Mouse (Mus musculus): ENCODE results near the gene Dlgap4. TPM values are rescaled to one million over a fixed set of nuclear protein-coding genes. Genes with fewer than 3 reads are reported as not detected.

Dlgap4 gene
- polyA plus RNA-seq, 1 experiment from 2014 or later = 98.3 TPM

DNA sequence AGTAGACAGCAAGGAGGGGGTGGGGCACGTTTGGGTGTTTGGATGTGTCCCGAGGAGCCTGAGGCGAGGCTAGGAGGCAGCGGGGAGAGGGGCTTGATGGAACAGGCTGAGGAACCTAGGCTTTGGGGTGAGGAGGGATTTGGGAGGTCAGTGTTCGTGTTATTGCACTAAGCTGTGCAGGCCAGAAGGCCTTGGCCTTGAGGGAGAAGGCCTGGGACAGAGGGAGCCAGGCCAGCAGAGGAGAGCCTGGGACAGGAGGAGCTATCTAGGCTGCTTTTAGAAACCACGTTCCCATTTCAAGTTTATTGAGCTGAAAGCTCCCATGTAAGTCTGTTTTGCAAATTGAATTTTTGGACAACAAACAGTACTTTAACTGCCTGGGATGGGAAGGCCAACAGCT, 46.5 kb downstream of the Dlgap4 start:
- Histone ChIP-seq H3K27me3 (0 out of 2 replicates have a peak, but pooled peaks cover 2% of the 10 kb centered on the region), H3K4me1 (no peaks in the 10 kb centered on the region), H3K4me3 (no peak overlapping the region), H3K4me2 (no peak overlapping the region), H3K27ac (no peak overlapping the region), H3K9ac (no peak overlapping the region), H3K9me3 (no peaks in the 10 kb centered on the region), H3K36me3 (no peaks in the 10 kb centered on the region)
- WGBS = 73% methylated on average over 6 of the region's 6 CpGs
- ATAC-seq (ENCODE audit: insufficient number of reproducible peaks, insufficient read depth, low FRiP score, low TSS enrichment, low read depth) = no peak

DNA sequence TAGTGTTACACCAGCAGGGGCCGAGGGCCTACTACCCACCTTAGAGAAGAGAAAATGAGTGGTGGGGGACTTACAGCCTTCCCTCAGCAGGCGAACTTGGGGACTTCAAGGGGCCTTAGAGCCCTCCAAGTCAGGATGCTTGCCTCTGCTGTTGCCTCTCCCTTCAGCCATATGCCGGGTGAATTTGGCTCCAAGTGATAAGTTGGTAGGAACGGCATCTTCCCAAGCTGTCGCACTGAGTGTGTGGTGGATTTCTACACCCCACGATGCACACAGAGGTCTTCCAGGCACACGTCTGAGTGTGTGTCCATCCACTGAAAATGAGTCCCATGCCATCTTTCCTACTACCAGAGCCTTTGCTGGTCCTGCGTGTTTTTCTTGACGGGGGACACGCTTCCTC, 49.7 kb downstream of the Dlgap4 start:
- Histone ChIP-seq H3K27me3 (no peaks in the 10 kb centered on the region), H3K27ac (no peak overlapping the region), H3K4me1 (peaks cover 5% of the 10 kb centered on the region; the same call in 1 of the 2 replicates), H3K36me3 (no peaks in the 10 kb centered on the region), H3K9me3 (no peaks in the 10 kb centered on the region), H3K4me3 (no peak overlapping the region), H3K4me2 (no peak overlapping the region), H3K9ac (no peak overlapping the region)
- no peak for ATAC-seq (ENCODE audit: insufficient number of reproducible peaks, insufficient read depth, low FRiP score, low TSS enrichment, low read depth)
- whole genome bisulfite sequencing = 82% methylated on average over 10 of the region's 10 CpGs

DNA sequence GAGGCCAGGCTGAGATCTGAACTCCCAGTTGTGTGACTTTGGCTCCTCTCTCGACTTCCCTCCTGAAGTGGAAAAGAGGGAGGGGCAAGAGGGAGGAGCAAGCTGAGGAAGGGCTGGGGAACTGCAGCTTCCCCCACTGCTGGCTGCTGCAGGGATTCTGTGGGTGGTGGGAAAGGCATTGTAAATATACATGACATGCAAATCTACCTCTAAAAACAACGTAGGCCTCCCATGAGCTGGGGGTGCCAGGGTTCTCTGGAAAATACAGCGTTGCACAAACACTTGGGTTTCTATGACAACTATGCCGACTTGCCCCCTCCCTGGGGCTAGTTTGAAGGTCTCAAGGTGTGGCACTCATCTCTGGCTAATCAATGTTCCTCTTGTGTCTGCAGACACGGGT, 50.9 kb downstream of the Dlgap4 start:
- Histone ChIP-seq H3K27me3 (no peaks in the 10 kb centered on the region), H3K36me3 (no peaks in the 10 kb centered on the region), H3K4me2 (no peak overlapping the region), H3K4me1 (peaks cover 5% of the 10 kb centered on the region; the same call in 1 of the 2 replicates), H3K9me3 (no peaks in the 10 kb centered on the region), H3K27ac (no peak overlapping the region; the same call in 1 of the 2 replicates), H3K4me3 (no peak overlapping the region), H3K9ac (no peak overlapping the region)
- WGBS = 15% methylated on average over 5 of the region's 5 CpGs
- ATAC-seq (ENCODE audit: insufficient number of reproducible peaks, insufficient read depth, low FRiP score, low TSS enrichment, low read depth) = no peak

DNA sequence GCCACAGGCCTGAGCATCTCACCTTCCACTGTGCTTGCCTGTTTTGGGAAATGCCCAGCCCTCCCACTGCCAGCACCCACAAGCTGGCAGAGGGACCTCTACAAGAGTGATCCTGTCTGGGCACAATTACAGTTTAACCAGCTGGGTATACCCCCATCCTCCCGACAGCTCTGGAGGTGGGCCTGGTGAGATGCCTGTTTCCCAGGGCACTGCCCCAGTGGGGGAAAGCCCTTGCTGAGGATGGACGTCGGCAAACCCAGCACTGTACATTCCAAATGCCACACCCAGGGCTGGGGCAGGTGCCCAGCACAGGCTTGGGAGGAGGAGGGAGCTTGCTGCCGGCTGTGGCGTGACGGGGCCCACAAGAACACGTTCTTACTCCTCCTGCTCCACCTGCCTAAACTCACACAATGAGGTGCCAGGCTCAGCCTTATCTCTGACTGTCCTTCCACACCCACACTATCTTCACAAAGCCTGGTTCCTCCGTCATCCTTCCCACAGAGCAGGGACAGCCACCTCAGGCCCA, 51.6 kb downstream of the Dlgap4 start:
- Histone ChIP-seq H3K4me2 (no peak overlapping the region), H3K4me3 (no peak overlapping the region), H3K36me3 (no peaks in the 10 kb centered on the region), H3K9me3 (no peaks in the 10 kb centered on the region), H3K27ac (no peak overlapping the region; the same call in 1 of the 2 replicates), H3K27me3 (no peaks in the 10 kb centered on the region), H3K4me1 (peaks cover 5% of the 10 kb centered on the region; the same call in 1 of the 2 replicates), H3K9ac (no peak overlapping the region)
- ATAC-seq (ENCODE audit: insufficient number of reproducible peaks, insufficient read depth, low FRiP score, low TSS enrichment, low read depth) = no peak
- 77% methylated on average over 8 of the region's 8 CpGs for WGBS

DNA sequence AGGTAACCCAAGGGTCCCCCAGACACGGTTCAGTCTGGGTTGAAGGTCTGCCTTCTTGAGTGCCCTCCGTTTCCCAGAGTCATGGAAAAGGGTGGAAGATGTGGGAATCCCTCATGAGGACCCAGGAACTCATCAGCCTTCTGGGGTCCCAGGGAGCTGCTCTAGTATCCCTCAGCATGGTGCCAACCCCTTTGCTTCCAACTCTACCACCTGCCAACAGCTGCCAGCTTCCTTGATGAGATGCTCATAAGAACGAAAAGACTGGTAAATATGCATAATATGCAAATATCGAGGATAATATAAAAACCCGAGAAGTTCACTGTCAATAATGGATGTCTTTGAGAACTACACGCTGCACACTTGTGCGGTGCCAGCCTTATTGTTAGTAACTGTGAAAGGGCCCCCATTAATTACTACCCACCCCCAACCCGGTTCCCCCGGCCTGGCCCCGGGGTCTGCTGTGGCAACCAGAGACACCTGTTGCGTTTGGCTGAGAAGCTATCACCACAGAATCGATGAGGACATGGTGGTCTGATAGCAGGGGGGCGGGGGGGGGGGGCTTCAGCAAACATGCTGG, 52.2 kb downstream of the Dlgap4 start:
- Histone ChIP-seq H3K4me2 (no peak overlapping the region), H3K9me3 (no peaks in the 10 kb centered on the region), H3K4me1 (peaks cover 5% of the 10 kb centered on the region; the same call in 1 of the 2 replicates), H3K27ac (no peak overlapping the region), H3K4me3 (no peak overlapping the region), H3K27me3 (no peaks in the 10 kb centered on the region), H3K9ac (no peak overlapping the region), H3K36me3 (no peaks in the 10 kb centered on the region)
- ATAC-seq (ENCODE audit: insufficient number of reproducible peaks, insufficient read depth, low FRiP score, low TSS enrichment, low read depth) = no peak
- WGBS = 83% methylated on average over 13 of the region's 13 CpGs

DNA sequence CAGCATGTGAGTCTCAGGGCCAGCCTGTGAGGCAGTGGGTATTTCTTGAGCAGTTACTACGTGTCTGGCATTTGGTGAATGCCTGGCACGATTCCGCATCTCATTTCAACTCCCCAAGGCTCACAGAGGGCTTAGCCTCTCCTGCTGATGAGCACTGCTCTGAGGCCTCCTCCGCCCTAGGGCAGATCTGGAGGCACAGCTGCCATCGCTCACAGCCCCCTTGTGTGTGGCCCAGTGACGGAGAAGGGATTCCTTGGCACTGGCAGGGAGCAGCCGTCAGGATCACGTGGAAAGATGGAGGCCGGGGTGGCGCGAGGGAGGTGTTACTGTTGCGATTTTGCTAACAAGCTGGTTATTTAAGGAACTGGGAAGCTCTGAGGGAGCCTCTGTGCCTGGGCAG, 52.7 kb downstream of the Dlgap4 start:
- ATAC-seq (ENCODE audit: insufficient number of reproducible peaks, insufficient read depth, low FRiP score, low TSS enrichment, low read depth) = no peak; the same call in 1 of the 2 replicates
- no peak overlapping the region for H3K9ac ChIP-seq
- H3K9me3 ChIP-seq = no peaks in the 10 kb centered on the region
- H3K4me2 ChIP-seq = no peak overlapping the region
- WGBS = 24% methylated on average over 12 of the region's 12 CpGs
- no peak overlapping the region for H3K27ac ChIP-seq
- H3K36me3 ChIP-seq = no peaks in the 10 kb centered on the region
- H3K4me3 ChIP-seq = no peak overlapping the region
- peaks cover 5% of the 10 kb centered on the region; the same call in 1 of the 2 replicates for H3K4me1 ChIP-seq
- no peaks in the 10 kb centered on the region for H3K27me3 ChIP-seq

DNA sequence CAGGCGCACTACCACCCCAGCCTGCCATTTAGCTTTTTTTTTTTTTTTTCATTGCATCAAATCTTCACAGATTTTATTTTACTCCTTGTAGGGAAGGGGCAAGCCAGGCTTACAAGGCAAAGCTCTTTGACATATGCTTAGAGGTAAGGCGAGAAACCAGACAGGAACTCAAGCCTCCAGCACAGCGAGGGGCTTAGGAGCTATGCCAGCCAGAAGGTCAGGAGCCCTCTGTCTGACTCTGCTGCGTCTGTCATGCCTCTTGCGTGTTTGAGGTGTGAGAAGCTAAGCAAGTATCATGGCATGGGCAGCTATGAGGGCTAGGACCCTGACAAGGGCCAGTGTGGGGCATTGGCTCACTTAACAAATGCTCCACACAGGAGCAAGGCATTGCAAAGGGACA, 53.8 kb downstream of the Dlgap4 start:
- WGBS = 71% methylated on average over 5 of the region's 5 CpGs
- no peak overlapping the region for H3K4me3 ChIP-seq
- ATAC-seq (ENCODE audit: insufficient number of reproducible peaks, insufficient read depth, low FRiP score, low TSS enrichment, low read depth) = no peak

DNA sequence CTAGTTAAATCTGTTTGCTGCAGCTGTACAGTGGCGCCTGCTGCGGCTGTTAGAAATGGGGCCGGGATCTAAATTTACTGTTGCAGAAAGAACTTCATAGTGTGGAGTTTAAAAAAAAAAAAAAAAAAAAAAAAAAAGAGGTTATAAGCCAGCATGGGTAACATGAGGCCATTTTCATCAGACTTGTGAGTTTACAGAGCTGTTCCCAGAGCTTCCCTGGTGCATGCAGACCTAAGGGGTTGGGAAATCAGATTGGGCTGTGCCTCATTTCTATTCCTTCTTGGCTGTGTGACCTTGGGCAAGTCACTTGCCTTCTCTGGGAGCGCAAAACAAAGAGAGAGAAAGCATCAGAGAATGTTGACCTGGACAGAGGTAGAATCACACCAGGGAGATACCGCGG, 55.1 kb downstream of the Dlgap4 start:
- H3K9me3 ChIP-seq = no peaks in the 10 kb centered on the region
- peaks cover 5% of the 10 kb centered on the region; the same call in 1 of the 2 replicates for H3K4me1 ChIP-seq
- ATAC-seq (ENCODE audit: insufficient number of reproducible peaks, insufficient read depth, low FRiP score, low TSS enrichment, low read depth) = no peak
- H3K9ac ChIP-seq = no peak overlapping the region
- no peaks in the 10 kb centered on the region for H3K36me3 ChIP-seq
- H3K27ac ChIP-seq = no peak overlapping the region
- no peak overlapping the region for H3K4me3 ChIP-seq
- no peaks in the 10 kb centered on the region for H3K27me3 ChIP-seq
- WGBS = 90% methylated on average over 6 of the region's 6 CpGs
- H3K4me2 ChIP-seq = no peak overlapping the region

More for the DNA sequence above, 53.8 kb downstream of the Dlgap4 start:
- Histone ChIP-seq H3K4me1 (peaks cover 5% of the 10 kb centered on the region; the same call in 1 of the 2 replicates), H3K36me3 (no peaks in the 10 kb centered on the region), H3K27ac (no peak overlapping the region), H3K27me3 (no peaks in the 10 kb centered on the region), H3K9ac (no peak overlapping the region), H3K4me2 (no peak overlapping the region), H3K9me3 (no peaks in the 10 kb centered on the region)

DNA sequence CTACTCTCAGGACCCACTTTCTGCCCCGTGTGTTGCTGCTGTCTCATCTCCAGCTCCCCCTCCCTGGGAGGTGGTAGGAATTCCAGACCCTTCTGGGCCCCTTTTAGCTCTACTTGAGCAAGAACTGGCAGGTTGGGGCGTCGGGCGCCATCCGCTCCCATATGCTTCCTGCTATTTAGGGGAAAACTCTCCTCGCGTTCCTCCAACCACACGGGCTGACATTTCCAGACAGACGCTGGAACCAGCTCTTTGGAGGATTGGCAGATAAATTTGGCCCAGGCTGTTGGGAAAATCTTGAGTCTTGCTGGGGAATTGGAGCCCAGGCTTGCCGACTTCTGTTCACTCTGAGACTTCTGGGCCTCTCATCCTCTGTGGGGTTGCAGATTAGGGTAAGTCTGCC, 59.8 kb downstream of the Dlgap4 start:
- Histone ChIP-seq H3K9ac (no peak overlapping the region), H3K9me3 (no peaks in the 10 kb centered on the region), H3K4me1 (no peaks in the 10 kb centered on the region), H3K4me2 (no peak overlapping the region), H3K27ac (no peak overlapping the region), H3K27me3 (no peaks in the 10 kb centered on the region), H3K4me3 (no peak overlapping the region), H3K36me3 (no peaks in the 10 kb centered on the region)
- 72% methylated on average over 10 of the region's 10 CpGs for WGBS
- ATAC-seq (ENCODE audit: insufficient number of reproducible peaks, insufficient read depth, low FRiP score, low TSS enrichment, low read depth) = no peak

DNA sequence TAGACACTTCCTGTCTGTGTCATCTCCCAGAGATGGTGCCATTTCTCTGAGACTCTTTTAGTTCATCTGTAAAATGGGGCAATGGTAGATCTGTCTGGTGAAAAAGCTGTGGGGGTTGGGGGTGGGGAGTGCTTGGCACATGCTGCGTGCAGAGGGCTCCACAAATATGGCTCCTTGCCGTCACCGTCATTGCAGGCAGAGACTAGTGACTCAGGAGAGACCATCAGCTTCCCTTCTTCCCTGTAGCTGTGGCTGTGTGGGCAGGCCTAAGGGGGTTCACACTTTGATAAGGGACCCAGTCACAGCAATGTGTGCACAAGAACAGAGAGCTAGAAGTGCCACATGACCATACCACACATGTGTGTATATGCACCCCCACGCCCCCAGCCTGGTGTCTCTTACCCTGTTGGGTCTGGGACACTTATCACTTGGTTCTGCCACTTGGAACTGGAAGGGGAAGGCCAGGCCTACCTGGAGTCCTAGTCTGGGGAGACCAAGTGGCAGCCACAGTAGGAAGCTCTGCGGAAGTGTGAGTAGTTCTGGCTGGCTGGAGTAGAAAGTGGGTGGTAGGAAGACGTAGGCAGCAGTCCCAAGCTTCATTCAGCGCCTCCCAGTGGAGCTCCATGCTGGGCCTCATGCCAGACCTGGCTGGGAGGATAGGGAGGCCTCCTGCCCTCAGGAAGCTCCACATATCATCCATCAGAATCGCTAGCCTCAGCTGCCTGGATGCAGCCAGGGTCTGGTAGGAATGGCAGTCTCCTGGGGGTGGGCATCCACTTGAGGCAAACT, 60.6 kb downstream of the Dlgap4 start:
- no peak for ATAC-seq (ENCODE audit: insufficient number of reproducible peaks, insufficient read depth, low FRiP score, low TSS enrichment, low read depth)
- WGBS = 73% methylated on average over 8 of the region's 8 CpGs
- H3K9me3 ChIP-seq = no peaks in the 10 kb centered on the region

DNA sequence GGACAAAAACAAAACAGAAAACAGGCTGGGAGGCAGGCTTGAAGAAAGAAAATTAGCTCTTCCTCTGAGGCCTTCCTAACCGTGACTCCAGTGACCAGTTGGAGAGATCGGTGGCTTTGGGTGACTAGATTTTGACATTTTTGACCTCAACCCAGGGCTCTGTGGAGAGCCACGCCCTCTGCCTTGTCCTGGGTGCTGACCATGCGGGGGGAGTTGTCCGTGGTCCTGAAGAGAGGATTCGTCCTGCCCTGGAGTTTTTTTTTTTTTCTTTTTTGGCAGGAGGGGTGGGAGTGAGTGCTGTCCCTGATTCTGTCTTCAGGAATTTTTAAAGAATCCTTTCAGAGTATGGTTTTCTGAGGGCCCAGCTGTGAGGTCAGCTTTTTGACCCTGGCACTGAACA, 63.4 kb downstream of the Dlgap4 start:
- no peak for ATAC-seq (ENCODE audit: insufficient number of reproducible peaks, insufficient read depth, low FRiP score, low TSS enrichment, low read depth)
- no peak overlapping the region for H3K4me2 ChIP-seq
- H3K27ac ChIP-seq = no peak overlapping the region
- no peaks in the 10 kb centered on the region for H3K27me3 ChIP-seq
- 5% methylated on average over 6 of the region's 6 CpGs for WGBS
- no peaks in the 10 kb centered on the region for H3K4me1 ChIP-seq
- no peak overlapping the region for H3K9ac ChIP-seq
- no peaks in the 10 kb centered on the region for H3K9me3 ChIP-seq
- no peak overlapping the region for H3K4me3 ChIP-seq
- H3K36me3 ChIP-seq = no peaks in the 10 kb centered on the region

More for the DNA sequence above, 60.6 kb downstream of the Dlgap4 start:
- Histone ChIP-seq H3K27me3 (no peaks in the 10 kb centered on the region), H3K4me3 (no peak overlapping the region), H3K9ac (no peak overlapping the region), H3K27ac (no peak overlapping the region), H3K36me3 (no peaks in the 10 kb centered on the region), H3K4me2 (no peak overlapping the region), H3K4me1 (no peaks in the 10 kb centered on the region)

DNA sequence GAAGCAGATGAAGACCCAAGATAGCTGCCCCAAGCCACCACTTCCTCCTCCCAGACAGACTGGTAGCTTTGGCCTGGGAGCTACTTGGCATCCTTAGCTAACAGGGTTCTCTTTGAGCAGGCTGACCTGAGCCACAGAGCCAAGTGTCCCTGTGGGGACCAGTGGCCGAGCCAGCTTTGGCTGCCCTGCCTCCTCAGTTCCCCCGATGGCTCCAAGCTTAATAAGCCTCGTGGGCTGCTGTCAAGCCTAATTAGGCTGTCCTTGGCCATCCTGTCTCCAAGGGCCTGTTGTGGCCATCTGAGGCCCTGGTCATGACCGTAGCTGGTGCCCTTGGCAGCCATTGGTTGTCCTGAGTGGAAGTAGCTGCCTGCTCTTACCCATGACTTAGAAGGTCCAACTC, 64.6 kb downstream of the Dlgap4 start:
- Histone ChIP-seq H3K27me3 (no peaks in the 10 kb centered on the region), H3K4me1 (0 out of 2 replicates have a peak, but pooled peaks cover 3% of the 10 kb centered on the region), H3K9ac (no peak overlapping the region), H3K27ac (no peak overlapping the region), H3K9me3 (no peaks in the 10 kb centered on the region), H3K4me3 (no peak overlapping the region), H3K4me2 (no peak overlapping the region), H3K36me3 (no peaks in the 10 kb centered on the region)
- ATAC-seq (ENCODE audit: insufficient number of reproducible peaks, insufficient read depth, low FRiP score, low TSS enrichment, low read depth) = no peak
- 69% methylated on average over 4 of the region's 4 CpGs for WGBS
